Mouse (Mus musculus) myocyte (in vitro differentiated cells): Measurements from ENCODE around the gene Hecw2. TPM values are rescaled to one million over a fixed set of nuclear protein-coding genes. Genes with fewer than 3 reads are reported as not detected.
A peak's percentile ranks its signal among the peaks of the same experiment; 100 is the strongest.

Experiments
- H3K27me3 ChIP-seq: one replicate; pipeline ENCODE4 v1.6.1; 2011; ENCODE audit not compliant: control insufficient read depth, insufficient read depth, insufficient read length
- H3K36me3 ChIP-seq: one replicate; pipeline ENCODE4 v1.6.1; 2011; ENCODE audit not compliant: control insufficient read depth, insufficient read depth
- H3K4me2 ChIP-seq: one replicate; pipeline ENCODE4 v1.6.1; 2011; ENCODE audit warnings: low read depth, control low read depth
- H3K4me3 ChIP-seq: one replicate; pipeline ENCODE4 v1.5.1; 2011; ENCODE audit warnings: mild to moderate bottlenecking, control low read depth, moderate library complexity
- H3K79me2 ChIP-seq: one replicate; pipeline ENCODE4 v1.6.1; 2011; ENCODE audit not compliant: control insufficient read depth, insufficient read depth
- H3ac ChIP-seq: one replicate; pipeline ENCODE4 v1.6.1; 2011; ENCODE audit not compliant: control insufficient read depth, insufficient read length
- CEBPB ChIP-seq: IDR thresholded peaks from 2 replicates; pipeline ENCODE4 v1.6.1; 2011; ENCODE audit warnings: mild to moderate bottlenecking, moderate library complexity; ENCODE audit not compliant: poor library complexity, insufficient read depth, severe bottlenecking
- E2F4 ChIP-seq: IDR thresholded peaks from one replicate; pipeline ENCODE4 v1.6.1; 2011; ENCODE audit warnings: mild to moderate bottlenecking, control low read depth, moderate library complexity; ENCODE audit not compliant: insufficient read depth
- MAX ChIP-seq: IDR thresholded peaks from one replicate; pipeline ENCODE4 v1.6.1; 2011; ENCODE audit warnings: low read depth, mild to moderate bottlenecking, control low read depth
- MYOD1 ChIP-seq, 3 experiments: IDR thresholded peaks; one replicate each; pipeline ENCODE4 v1.6.1; 2011; ENCODE audit warnings: control low read depth in 2 of 3, low read depth in 2 of 3, mild to moderate bottlenecking in 2 of 3, moderate library complexity in 1 of 3; ENCODE audit not compliant: insufficient read length in 2 of 3, control insufficient read depth in 1 of 3
- MYOG ChIP-seq, 3 experiments: IDR thresholded peaks; one replicate each; pipeline ENCODE4 v1.6.1; 2011; ENCODE audit warnings: control low read depth in 2 of 3, low read depth in 2 of 3, mild to moderate bottlenecking in 2 of 3; ENCODE audit not compliant: insufficient read length in 2 of 3, control insufficient read depth in 1 of 3, insufficient read depth in 1 of 3
- POLR2A ChIP-seq: IDR thresholded peaks from one replicate; pipeline ENCODE4 v1.6.1; 2011; ENCODE audit warnings: low read depth, mild to moderate bottlenecking, control low read depth, moderate library complexity; ENCODE audit not compliant: insufficient read length
- POLR2AphosphoS2 ChIP-seq: IDR thresholded peaks from one replicate; pipeline ENCODE4 v1.6.1; 2011; ENCODE audit warnings: low read depth, control low read depth; ENCODE audit not compliant: insufficient read length
- REST ChIP-seq: IDR thresholded peaks from one replicate; pipeline ENCODE4 v1.6.1; 2011; ENCODE audit warnings: mild to moderate bottlenecking, control low read depth, moderate library complexity; ENCODE audit not compliant: insufficient read depth, insufficient read length
- SRF ChIP-seq: IDR thresholded peaks from one replicate; pipeline ENCODE4 v1.6.1; 2011; ENCODE audit warnings: low read depth; ENCODE audit not compliant: control insufficient read depth, insufficient read length
- TCF12 ChIP-seq: IDR thresholded peaks from one replicate; pipeline ENCODE4 v1.6.1; 2011; ENCODE audit warnings: mild to moderate bottlenecking, control low read depth; ENCODE audit not compliant: poor library complexity, insufficient read depth, severe bottlenecking
- TCF3 ChIP-seq: IDR thresholded peaks from one replicate; pipeline ENCODE4 v1.6.1; 2011; ENCODE audit warnings: low read depth, control low read depth; ENCODE audit not compliant: insufficient read length
- USF1 ChIP-seq: IDR thresholded peaks from one replicate; pipeline ENCODE4 v1.6.1; 2011; ENCODE audit warnings: low read depth, mild to moderate bottlenecking, control low read depth, moderate library complexity
- polyA plus RNA-seq: library from polyadenylated mRNA; unstranded; fragments of >200 nt; fragmentation: generic; extraction: Trizol; gene quantifications from one replicate; pipeline ENCODE4 v1.2.1, GENCODE M21; 2012; ENCODE audit warnings: missing spikeins

Hecw2 gene
- polyA plus RNA-seq, 1 experiment, result 4.6 TPM

- Histone ChIP-seq H3K4me2 (no peak overlapping the region), H3K27me3 (no peaks in the 10 kb centered on the region), H3K36me3 (peaks cover 5% of the 10 kb centered on the region), H3ac (no peak overlapping the region), H3K79me2 (no peaks in the 10 kb centered on the region), H3K4me3 (no peak overlapping the region)
- no peak for TF ChIP-seq POLR2A
- no peak for TF ChIP-seq MYOD1 (IDR thresholded peaks at IDR 0.05; ENCODE audit: control insufficient read depth in 1 of 3, insufficient read length in 2 of 3, low read depth in 2 of 3)
- no peak for TF ChIP-seq SRF
- TF ChIP-seq CEBPB, result no peak
Observed at GRCm38 (mm10) chr1:53859175-53859574, 335.8 kb downstream of the Hecw2 start.

GRCm38 (mm10) chr1:53856501-53857103 lies 338.4 kb downstream of the Hecw2 start:
- Histone ChIP-seq H3K27me3 (no peaks in the 10 kb centered on the region), H3ac (no peak overlapping the region), H3K4me2 (peak overlapping the region; percentile 40), H3K79me2 (no peaks in the 10 kb centered on the region), H3K4me3 (no peak overlapping the region), H3K36me3 (peaks cover 5% of the 10 kb centered on the region)
- TF ChIP-seq POLR2A, result no peak
- peak; percentile 26 for TF ChIP-seq POLR2AphosphoS2
- peak in 2 of 3 experiments; percentile 98 for TF ChIP-seq MYOD1 (IDR thresholded peaks at IDR 0.05; ENCODE audit: control insufficient read depth in 1 of 3, insufficient read length in 2 of 3, low read depth in 2 of 3)
- peak; percentile 82 for TF ChIP-seq USF1
- no peak for TF ChIP-seq REST
- peak; percentile 91 for TF ChIP-seq TCF12
- TF ChIP-seq SRF, result no peak
- TF ChIP-seq CEBPB, result no peak
- TF ChIP-seq MAX, result no peak
- TF ChIP-seq MYOG (IDR thresholded peaks at IDR 0.05; ENCODE audit: control insufficient read depth in 1 of 3, insufficient read depth in 1 of 3, insufficient read length in 2 of 3, low read depth in 2 of 3), result peak; percentile 95 to 100 (median 98)
- no peak for TF ChIP-seq E2F4
- peak; percentile 90 for TF ChIP-seq TCF3

- H3K36me3 ChIP-seq, result peaks cover 5% of the 10 kb centered on the region
- no peak overlapping the region for H3ac ChIP-seq
- no peaks in the 10 kb centered on the region for H3K27me3 ChIP-seq
- TF ChIP-seq USF1 (no peak), MYOG (IDR thresholded peaks at IDR 0.05; ENCODE audit: control insufficient read depth in 1 of 3, insufficient read depth in 1 of 3, insufficient read length in 2 of 3, low read depth in 2 of 3) (no peak), MAX (no peak), SRF (no peak), MYOD1 (IDR thresholded peaks at IDR 0.05; ENCODE audit: control insufficient read depth in 1 of 3, insufficient read length in 2 of 3, low read depth in 2 of 3) (no peak), POLR2AphosphoS2 (no peak)
- no peak overlapping the region for H3K4me3 ChIP-seq
- peak overlapping the region; percentile 40 for H3K4me2 ChIP-seq
- no peaks in the 10 kb centered on the region for H3K79me2 ChIP-seq
Observed at GRCm38 (mm10) chr1:53855732-53856131, 339.2 kb downstream of the Hecw2 start.

- no peak overlapping the region for H3K4me3 ChIP-seq
- no peak overlapping the region for H3ac ChIP-seq
- no peak overlapping the region for H3K4me2 ChIP-seq
- H3K36me3 ChIP-seq, result no peaks in the 10 kb centered on the region
- H3K79me2 ChIP-seq, result no peaks in the 10 kb centered on the region
- TF ChIP-seq USF1, result no peak
- no peak for TF ChIP-seq MAX
- no peak for TF ChIP-seq CEBPB
- no peak for TF ChIP-seq MYOG (IDR thresholded peaks at IDR 0.05; ENCODE audit: control insufficient read depth in 1 of 3, insufficient read depth in 1 of 3, insufficient read length in 2 of 3, low read depth in 2 of 3)
- no peak for TF ChIP-seq MYOD1 (IDR thresholded peaks at IDR 0.05; ENCODE audit: control insufficient read depth in 1 of 3, insufficient read length in 2 of 3, low read depth in 2 of 3)
- TF ChIP-seq E2F4, result no peak
- TF ChIP-seq REST, result no peak
- no peak for TF ChIP-seq POLR2A
- no peaks in the 10 kb centered on the region for H3K27me3 ChIP-seq
Observed at GRCm38 (mm10) chr1:53852086-53852610, 342.8 kb downstream of the Hecw2 start.

GRCm38 (mm10) chr1:53851334-53851733 lies 343.6 kb downstream of the Hecw2 start:
- no peak overlapping the region for H3K4me3 ChIP-seq
- no peaks in the 10 kb centered on the region for H3K36me3 ChIP-seq
- no peaks in the 10 kb centered on the region for H3K27me3 ChIP-seq
- H3K79me2 ChIP-seq, result no peaks in the 10 kb centered on the region
- H3K4me2 ChIP-seq, result no peak overlapping the region
- no peak for TF ChIP-seq TCF3
- no peak for TF ChIP-seq E2F4
- TF ChIP-seq MAX, result no peak
- TF ChIP-seq USF1, result no peak
- TF ChIP-seq MYOG (IDR thresholded peaks at IDR 0.05; ENCODE audit: control insufficient read depth in 1 of 3, insufficient read depth in 1 of 3, insufficient read length in 2 of 3, low read depth in 2 of 3), result no peak
- no peak for TF ChIP-seq MYOD1 (IDR thresholded peaks at IDR 0.05; ENCODE audit: control insufficient read depth in 1 of 3, insufficient read length in 2 of 3, low read depth in 2 of 3)
- no peak for TF ChIP-seq REST
- no peak for TF ChIP-seq TCF12
- TF ChIP-seq CEBPB, result no peak
- no peak for TF ChIP-seq SRF
- TF ChIP-seq POLR2A, result no peak
- no peak overlapping the region for H3ac ChIP-seq
